Mouse (Mus musculus) limb, embryonic 14.5 days (tissue): ENCODE measurements around the gene Clip2. TPM values are rescaled to one million over a fixed set of nuclear protein-coding genes. Genes with fewer than 3 reads are reported as not detected.

Experiments
- ATAC-seq: fragments of 200-750 bp; cut with Nextera tagmentation; 2 replicates; pipeline ENCODE4 v1.8.0; 2017; ENCODE audit warnings: low read depth, moderate number of reproducible peaks, moderate TSS enrichment; ENCODE audit not compliant: low FRiP score
- DNase-seq: peaks from one replicate; pipeline ENCODE4 v3.0.0-alpha.2; 2015; ENCODE audit warnings: low spot score
- H3K27ac ChIP-seq: fragments of 300-500 bp; sonication (generic); replicated peaks from 2 replicates; pipeline ENCODE4 v1.5.1; 2014; ENCODE audit warnings: low read depth, mild to moderate bottlenecking, low read length, moderate library complexity, mixed read lengths
- H3K27me3 ChIP-seq: fragments of 300-500 bp; sonication (generic); 2 replicates; pipeline ENCODE4 v1.6.1; 2014; ENCODE audit warnings: low read length, mixed read lengths; ENCODE audit not compliant: control insufficient read depth, insufficient read depth
- H3K36me3 ChIP-seq: fragments of 300-500 bp; sonication (generic); 2 replicates; pipeline ENCODE4 v1.6.1; 2014; ENCODE audit warnings: mild to moderate bottlenecking, low read length, moderate library complexity, mixed read lengths; ENCODE audit not compliant: control insufficient read depth, insufficient read depth
- H3K4me1 ChIP-seq: fragments of 300-500 bp; sonication (generic); 2 replicates; pipeline ENCODE4 v1.6.1; 2014; ENCODE audit warnings: antibody characterized with exemption, low read length, mixed read lengths; ENCODE audit not compliant: control insufficient read depth, insufficient read depth
- H3K4me2 ChIP-seq: fragments of 300-500 bp; sonication (generic); replicated peaks from 2 replicates; pipeline ENCODE4 v1.6.1; 2014; ENCODE audit warnings: low read depth, mild to moderate bottlenecking, low read length, moderate library complexity; ENCODE audit not compliant: severe bottlenecking
- H3K4me3 ChIP-seq: fragments of 300-500 bp; sonication (generic); replicated peaks from 2 replicates; pipeline ENCODE4 v1.5.1; 2014; ENCODE audit warnings: low read length
- H3K9ac ChIP-seq: fragments of 300-500 bp; sonication (generic); 2 replicates; pipeline ENCODE4 v1.6.1; 2014; ENCODE audit warnings: mild to moderate bottlenecking, low read depth, low read length, moderate library complexity; ENCODE audit not compliant: severe bottlenecking
- H3K9me3 ChIP-seq: fragments of 300-500 bp; sonication (generic); 2 replicates; pipeline ENCODE4 v1.6.1; 2016; ENCODE audit warnings: low read length; ENCODE audit not compliant: control insufficient read depth
- POLR2A ChIP-seq: fragments of 200-500 bp; IDR thresholded peaks from 2 replicates; pipeline ENCODE4 v1.8.0; 2012; ENCODE audit warnings: inconsistent platforms, mild to moderate bottlenecking, moderate library complexity, borderline replicate concordance; ENCODE audit not compliant: insufficient read depth, insufficient read length; ENCODE audit errors: extremely low read depth
- WGBS: fragments of 180-500 bp; shearing (Covaris S2); extraction: QIAGEN DNeasy Blood & Tissue Kit; methylation state at CpG from one replicate; pipeline ENCODE4 v1.1.7; 2014; 5-methylcytosine and 5-hydroxymethylcytosine counted together
- polyA plus RNA-seq, 2 experiments: library from polyadenylated mRNA; depleted of rRNA in 1 of 2; stranded (reverse) in 1 of 2; unstranded in 1 of 2; fragments of >200 nt; fragmentation: Nextera tagmentation in 1 of 2; extraction: Ambion mirVana in 1 of 2; gene quantifications; 2 replicates each; pipeline versions ENCODE4 v1.2.1 to v1.2.3; 2012 to 2014

Clip2 gene
- polyA plus RNA-seq, 2 experiments = 4.7 to 25.5 TPM

- no peak overlapping the region for H3K9ac ChIP-seq
- WGBS = 33% methylated on average over 9 of the region's 9 CpGs
- DNase-seq (peak; percentile 54), ATAC-seq (no peak)
- TF ChIP-seq POLR2A = no peak
- H3K4me3 ChIP-seq = no peak overlapping the region
- H3K9me3 ChIP-seq = no peaks in the 10 kb centered on the region
- H3K27me3 ChIP-seq = no peaks in the 10 kb centered on the region
- no peak overlapping the region for H3K4me2 ChIP-seq
- peaks cover 47% of the 10 kb centered on the region for H3K36me3 ChIP-seq
- H3K4me1 ChIP-seq = 0 out of 2 replicates have a peak, but pooled peaks cover 2% of the 10 kb centered on the region
- no peak overlapping the region for H3K27ac ChIP-seq
Measured at GRCm38 (mm10) chr5:134489583-134489982, 62.7 kb downstream of the Clip2 start.

DNA sequence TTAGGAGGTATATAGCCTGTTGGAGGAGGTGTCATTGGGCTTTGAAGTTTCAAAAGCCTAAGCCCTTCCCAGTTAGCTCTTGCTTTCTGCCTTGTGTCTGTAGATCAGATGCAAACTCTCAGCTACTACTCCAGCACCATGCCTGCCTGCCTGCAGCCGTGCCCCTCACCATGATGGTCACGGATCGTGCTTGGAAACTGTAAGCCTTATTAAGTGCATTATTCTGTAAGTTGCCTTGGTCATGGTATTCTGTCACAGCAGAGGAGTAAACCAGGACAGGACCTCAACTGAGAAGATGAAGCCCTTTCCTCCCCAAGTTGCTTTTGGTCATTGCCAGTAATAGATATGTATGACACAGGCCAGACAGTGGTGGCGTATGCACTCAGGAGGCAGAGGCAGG is 63.6 kb downstream of the Clip2 start:
- 0 out of 2 replicates have a peak, but pooled peaks cover 2% of the 10 kb centered on the region for H3K4me1 ChIP-seq
- H3K27ac ChIP-seq = no peak overlapping the region
- TF ChIP-seq POLR2A = no peak
- DNase-seq (no peak), ATAC-seq (no peak)
- peaks cover 38% of the 10 kb centered on the region for H3K36me3 ChIP-seq
- H3K9me3 ChIP-seq = no peaks in the 10 kb centered on the region
- H3K4me2 ChIP-seq = no peak overlapping the region
- 76% methylated on average over 4 of the region's 4 CpGs for WGBS
- no peak overlapping the region for H3K4me3 ChIP-seq
- no peak overlapping the region for H3K9ac ChIP-seq
- H3K27me3 ChIP-seq = no peaks in the 10 kb centered on the region

DNA sequence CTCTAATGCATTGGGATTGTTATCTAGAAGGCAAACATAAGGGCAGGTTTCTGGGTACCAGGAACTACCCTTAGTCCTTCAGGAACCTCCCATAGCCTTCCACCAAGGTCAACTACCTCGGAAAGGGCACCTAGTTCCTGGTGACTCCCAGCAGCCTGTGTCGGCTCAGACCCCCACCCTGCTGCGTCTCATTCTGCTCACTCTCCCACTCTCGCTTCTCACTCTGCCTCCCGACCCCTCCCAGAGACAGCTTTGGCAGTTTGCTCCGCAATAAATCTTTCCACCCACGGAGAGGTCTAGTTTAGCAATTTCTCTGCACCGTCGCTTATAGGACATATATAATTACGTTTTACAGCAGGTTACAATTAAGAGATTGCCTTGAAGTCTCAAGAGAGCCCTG is 64.2 kb downstream of the Clip2 start:
- H3K9ac ChIP-seq = no peak overlapping the region
- no peak for DNase-seq
- no peak for TF ChIP-seq POLR2A
- WGBS = 22% methylated on average over 10 of the region's 10 CpGs
- no peaks in the 10 kb centered on the region for H3K9me3 ChIP-seq
- H3K27me3 ChIP-seq = no peaks in the 10 kb centered on the region
- 0 out of 2 replicates have a peak, but pooled peaks cover 2% of the 10 kb centered on the region for H3K4me1 ChIP-seq
- H3K36me3 ChIP-seq = peaks cover 33% of the 10 kb centered on the region
- no peak for ATAC-seq
- no peak overlapping the region for H3K27ac ChIP-seq
- no peak overlapping the region for H3K4me3 ChIP-seq
- H3K4me2 ChIP-seq = no peak overlapping the region

GRCm38 (mm10) chr5:134485900-134486665 is 66.2 kb downstream of the Clip2 start:
- peak; percentile 56 for ATAC-seq
- H3K36me3 ChIP-seq = peaks cover 20% of the 10 kb centered on the region
- H3K27me3 ChIP-seq = no peaks in the 10 kb centered on the region
- H3K27ac ChIP-seq = no peak overlapping the region
- H3K9ac ChIP-seq = no peak overlapping the region
- no peak overlapping the region for H3K4me2 ChIP-seq
- H3K4me3 ChIP-seq = no peak overlapping the region
- no peak for TF ChIP-seq POLR2A
- peak; percentile 89 for DNase-seq
- H3K4me1 ChIP-seq = 0 out of 2 replicates have a peak, but pooled peaks cover 2% of the 10 kb centered on the region
- H3K9me3 ChIP-seq = no peaks in the 10 kb centered on the region
- 57% methylated on average over 13 of the region's 13 CpGs for WGBS

DNA sequence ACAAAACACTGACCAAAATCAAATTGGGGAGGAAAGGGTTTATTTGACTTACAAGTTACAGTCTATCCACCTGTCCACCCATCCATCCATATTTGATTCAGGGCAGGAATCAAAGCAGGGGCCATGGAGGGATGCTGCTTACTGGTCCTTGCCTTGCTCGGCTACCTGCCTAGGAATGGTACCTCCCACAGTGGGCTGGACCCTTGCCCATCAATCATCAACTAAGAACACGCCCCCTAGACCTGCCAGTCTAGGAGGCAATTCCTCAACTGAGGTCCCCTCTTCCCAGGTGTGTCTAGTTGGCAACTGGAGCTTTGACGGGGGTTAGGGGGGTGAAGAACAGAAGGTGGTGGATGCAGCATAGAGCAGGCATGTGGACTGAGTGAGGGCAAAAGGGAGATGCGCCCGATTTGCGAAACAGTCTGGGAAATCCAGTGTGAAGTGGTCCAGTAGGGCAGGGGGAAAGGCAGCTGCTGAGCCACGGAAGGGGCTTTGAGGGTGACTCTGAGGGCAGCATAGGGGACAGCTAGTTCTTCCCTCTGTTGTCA is 67.0 kb downstream of the Clip2 start:
- ATAC-seq = no peak
- H3K9me3 ChIP-seq = no peaks in the 10 kb centered on the region
- WGBS = 76% methylated on average over 7 of the region's 7 CpGs
- H3K27ac ChIP-seq = no peak overlapping the region
- no peak overlapping the region for H3K4me3 ChIP-seq
- no peaks in the 10 kb centered on the region for H3K27me3 ChIP-seq
- no peak for DNase-seq
- 0 out of 2 replicates have a peak, but pooled peaks cover 2% of the 10 kb centered on the region for H3K4me1 ChIP-seq
- H3K36me3 ChIP-seq = peaks cover 12% of the 10 kb centered on the region
- no peak for TF ChIP-seq POLR2A
- H3K9ac ChIP-seq = no peak overlapping the region
- no peak overlapping the region for H3K4me2 ChIP-seq
